Mouse (Mus musculus): ENCODE results near the gene Med22. TPM values are rescaled to one million over a fixed set of nuclear protein-coding genes. Genes with fewer than 3 reads are reported as not detected.

The Med22 gene
- total and polyA plus RNA-seq, 3 experiments = 79.0 to 90.1 TPM; not detected in 1

- H3K4me1 ChIP-seq (ENCODE audit: control insufficient read depth in 1 of 2, insufficient read depth in 2 of 2, low read length in 2 of 2) = peaks cover 19 to 46% of the 10 kb centered on the region in 2 experiments
- peak; percentile 97 for DNase-seq (ENCODE audit: low read depth, low spot score)
- peaks cover 45% of the 10 kb centered on the region for H3K79me2 ChIP-seq (ENCODE audit: control insufficient read depth, insufficient read depth, low read length, poor library complexity)
- H3K9me3 ChIP-seq (replicated peaks; ENCODE audit: insufficient read depth, low read length) = no peaks in the 10 kb centered on the region
- no peaks in the 10 kb centered on the region for H3K27me3 ChIP-seq (ENCODE audit: control insufficient read depth in 1 of 2, insufficient read depth in 2 of 2, low read length in 2 of 2)
- H3K9ac ChIP-seq (ENCODE audit: control insufficient read depth, low read depth, low read length, poor library complexity, severe bottlenecking) = peak within 1 kb of the TSS; percentile 94
- peak within 1 kb of the TSS; percentile 93 to 99 for H3K4me3 ChIP-seq (ENCODE audit: control insufficient read depth in 1 of 2, insufficient read depth in 1 of 2, low read depth in 2 of 2, low read length in 2 of 2)
- peaks cover 5 to 38% of the 10 kb centered on the region in 2 experiments; a peak in 3 of 4 replicates for H3K36me3 ChIP-seq (ENCODE audit: control insufficient read depth in 1 of 2, insufficient read depth in 2 of 2, low read length in 2 of 2)
- H3K27ac ChIP-seq (ENCODE audit: control insufficient read depth, low read depth, low read length) = peak within 1 kb of the TSS; percentile 69
- no peak for TF ChIP-seq MYC (IDR thresholded peaks at IDR 0.05; ENCODE audit: low read depth, low read length)
- TF ChIP-seq ZMIZ1 (IDR thresholded peaks at IDR 0.05; ENCODE audit: low read depth, low read length) = peak; percentile 84
- no peak for TF ChIP-seq GABPA (IDR thresholded peaks at IDR 0.05; ENCODE audit: low read depth, low read length)
- no peak for TF ChIP-seq JUND (IDR thresholded peaks at IDR 0.05; ENCODE audit: low read depth, low read length)
- no peak for TF ChIP-seq CTCF (IDR thresholded peaks at IDR 0.05 in 2 of 3, conservative IDR thresholded peaks at IDR 0.05 in 1 of 3; ENCODE audit: control insufficient read depth in 1 of 3, insufficient read depth in 1 of 3, low read depth in 2 of 3, low read length in 3 of 3, poor library complexity in 1 of 3, severe bottlenecking in 1 of 3)
- TF ChIP-seq TCF12 (IDR thresholded peaks at IDR 0.05; ENCODE audit: low read depth, low read length) = peak; percentile 36; the same call in 1 of the 2 replicates
- 0 out of 2 replicates have a peak, but pooled peaks have one; percentile 3 for TF ChIP-seq USF1 (IDR thresholded peaks at IDR 0.05; ENCODE audit: low read depth, low read length)
- TF ChIP-seq ZKSCAN1 (IDR thresholded peaks at IDR 0.05; ENCODE audit: low read depth, low read length) = no peak
- no peak; the same call in none of the 2 replicates for TF ChIP-seq SIN3A (IDR thresholded peaks at IDR 0.05; ENCODE audit: low read length)
- no peak for TF ChIP-seq TAL1 (IDR thresholded peaks at IDR 0.05; ENCODE audit: low read length)
- TF ChIP-seq MAFK (IDR thresholded peaks at IDR 0.05; ENCODE audit: borderline replicate concordance, low read depth, low read length) = no peak
- TF ChIP-seq MYB (IDR thresholded peaks at IDR 0.05; ENCODE audit: low read depth, low read length) = no peak
- TF ChIP-seq ZNF384 (IDR thresholded peaks at IDR 0.05; ENCODE audit: low read depth, low read length) = no peak
- TF ChIP-seq CHD2 (IDR thresholded peaks at IDR 0.05; ENCODE audit: low read length) = no peak
- no peak; the same call in 1 of the 2 replicates for TF ChIP-seq ETS1 (IDR thresholded peaks at IDR 0.05; ENCODE audit: low read depth, low read length)
- TF ChIP-seq MAX (IDR thresholded peaks at IDR 0.05; ENCODE audit: low read length) = peak; percentile 39; the same call in 1 of the 2 replicates
- TF ChIP-seq E2F4 (IDR thresholded peaks at IDR 0.05; ENCODE audit: borderline replicate concordance, low read depth, low read length) = no peak
- TF ChIP-seq POLR2AphosphoS5 (IDR thresholded peaks at IDR 0.05; ENCODE audit: borderline replicate concordance, low read depth, low read length) = no peak
- TF ChIP-seq MAZ (IDR thresholded peaks at IDR 0.05; ENCODE audit: low read depth, low read length) = peak; percentile 85
- TF ChIP-seq CHD1 (IDR thresholded peaks at IDR 0.05; ENCODE audit: low read depth, low read length) = no peak
- no peak for TF ChIP-seq RCOR1 (IDR thresholded peaks at IDR 0.05; ENCODE audit: low read depth, low read length)
- no peak for TF ChIP-seq RAD21 (IDR thresholded peaks at IDR 0.05; ENCODE audit: low read depth, low read length)
- peak; percentile 76 for TF ChIP-seq HCFC1 (IDR thresholded peaks at IDR 0.05; ENCODE audit: low read depth, low read length)
- no peak for TF ChIP-seq MEF2A (IDR thresholded peaks at IDR 0.05; ENCODE audit: extremely low read depth, insufficient replicate concordance, low read depth, low read length, poor library complexity, severe bottlenecking)
- peak; percentile 72 for TF ChIP-seq NELFE (IDR thresholded peaks at IDR 0.05; ENCODE audit: low read depth, low read length)
- peak; percentile 62 for TF ChIP-seq MXI1 (IDR thresholded peaks at IDR 0.05; ENCODE audit: low read depth, low read length)
- no peak for TF ChIP-seq GATA1 (IDR thresholded peaks at IDR 0.05; ENCODE audit: low read depth, low read length)
- TF ChIP-seq KAT2A (conservative IDR thresholded peaks at IDR 0.05; ENCODE audit: low read depth, low read length) = no peak
- no peak for TF ChIP-seq SMC3 (IDR thresholded peaks at IDR 0.05; ENCODE audit: low read depth, low read length)
- peak; percentile 73 to 97 for TF ChIP-seq POLR2A (IDR thresholded peaks at IDR 0.05; ENCODE audit: control insufficient read depth in 1 of 2, insufficient read depth in 1 of 2, low read depth in 1 of 2, low read length in 2 of 2, poor library complexity in 1 of 2)
- no peak for TF ChIP-seq EP300 (IDR thresholded peaks at IDR 0.05; ENCODE audit: low read depth in 1 of 2, low read length in 2 of 2)
- TF ChIP-seq ELF1 (IDR thresholded peaks at IDR 0.05; ENCODE audit: low read depth, low read length) = peak; percentile 48; the same call in 1 of the 2 replicates
- TF ChIP-seq TBP (IDR thresholded peaks at IDR 0.05; ENCODE audit: low read depth, low read length) = 0 out of 2 replicates have a peak, but pooled peaks have one; percentile 31
- TF ChIP-seq BHLHE40 (IDR thresholded peaks at IDR 0.05; ENCODE audit: borderline replicate concordance, low read depth, low read length) = no peak
- TF ChIP-seq POLR2AphosphoS2 (IDR thresholded peaks at IDR 0.05; ENCODE audit: low read length) = peak; percentile 88
- TF ChIP-seq USF2 (IDR thresholded peaks at IDR 0.05; ENCODE audit: borderline replicate concordance in 1 of 2, insufficient read depth in 1 of 2, low read depth in 1 of 2, low read length in 2 of 2) = no peak
These were observed 23.0 kb upstream of the Med22 start, which contains the start of the genes Surf4 and Stkld1 for GRCm38 (mm10) chr2:26933304-26934055. Surf4 (minus strand) TSS chr2:26933928. Stkld1 (plus strand) TSS chr2:26934047.
